Mouse (Mus musculus): ENCODE results near the gene Tmem200b. TPM values are rescaled to one million over a fixed set of nuclear protein-coding genes. Genes with fewer than 3 reads are reported as not detected.
A peak's percentile ranks its signal among the peaks of the same experiment; 100 is the strongest.

The Tmem200b gene
- polyA plus RNA-seq, 1 experiment = 2.3 TPM

- no peak for TF ChIP-seq MAX (IDR thresholded peaks at IDR 0.05)
- TF ChIP-seq MYOD1 (IDR thresholded peaks at IDR 0.05; ENCODE audit: control insufficient read depth, insufficient read length, low read depth) = no peak
- no peak for TF ChIP-seq FOSL1 (IDR thresholded peaks at IDR 0.05; ENCODE audit: insufficient read depth, low read length, poor library complexity, severe bottlenecking)
- no peak for TF ChIP-seq USF1 (IDR thresholded peaks at IDR 0.05; ENCODE audit: low read depth)
- no peak for TF ChIP-seq MYOG (IDR thresholded peaks at IDR 0.05; ENCODE audit: control insufficient read depth, extremely low read depth, insufficient read length)
- no peak for TF ChIP-seq CTCF (IDR thresholded peaks at IDR 0.05; ENCODE audit: control insufficient read depth, insufficient read depth, insufficient read length)
- no peak for TF ChIP-seq CEBPB (IDR thresholded peaks at IDR 0.05; ENCODE audit: low read depth)
- H3K27me3 ChIP-seq (ENCODE audit: control insufficient read depth, insufficient read depth, insufficient read length) = no peaks in the 10 kb centered on the region
Measured at GRCm38 (mm10) chr4:131917010-131917555, 4.5 kb upstream of the Tmem200b start.

GRCm38 (mm10) chr4:131918026-131918533 is 3.5 kb upstream of the Tmem200b start:
- Histone ChIP-seq H3K79me3 (ENCODE audit: low read depth) (no peaks in the 10 kb centered on the region), H3K79me2 (ENCODE audit: control insufficient read depth, insufficient read depth) (no peaks in the 10 kb centered on the region), H3K27me3 (ENCODE audit: control insufficient read depth, insufficient read depth, insufficient read length) (no peaks in the 10 kb centered on the region), H3K4me3 (ENCODE audit: insufficient read depth, poor library complexity, severe bottlenecking) (no peak overlapping the region), H3ac (ENCODE audit: control insufficient read depth, insufficient read length, low read depth) (no peak overlapping the region), H3K36me3 (ENCODE audit: control insufficient read depth, insufficient read depth) (no peaks in the 10 kb centered on the region)
- TF ChIP-seq USF1 (IDR thresholded peaks at IDR 0.05; ENCODE audit: low read depth) = no peak
- TF ChIP-seq MYOG (IDR thresholded peaks at IDR 0.05; ENCODE audit: control insufficient read depth, extremely low read depth, insufficient read length) = no peak
- TF ChIP-seq MAX (IDR thresholded peaks at IDR 0.05) = no peak
- TF ChIP-seq CTCF (IDR thresholded peaks at IDR 0.05; ENCODE audit: control insufficient read depth, insufficient read depth, insufficient read length) = no peak
- TF ChIP-seq FOSL1 (IDR thresholded peaks at IDR 0.05; ENCODE audit: insufficient read depth, low read length, poor library complexity, severe bottlenecking) = no peak
- no peak for TF ChIP-seq MYOD1 (IDR thresholded peaks at IDR 0.05; ENCODE audit: control insufficient read depth, insufficient read length, low read depth)
- TF ChIP-seq CEBPB (IDR thresholded peaks at IDR 0.05; ENCODE audit: low read depth) = no peak

More at GRCm38 (mm10) chr4:131917010-131917555, 4.5 kb upstream of the Tmem200b start:
- Histone ChIP-seq H3K36me3 (ENCODE audit: control insufficient read depth, insufficient read depth) (no peaks in the 10 kb centered on the region), H3ac (ENCODE audit: control insufficient read depth, insufficient read length, low read depth) (no peak overlapping the region), H3K79me3 (ENCODE audit: low read depth) (no peaks in the 10 kb centered on the region), H3K4me3 (ENCODE audit: insufficient read depth, poor library complexity, severe bottlenecking) (no peak overlapping the region), H3K79me2 (ENCODE audit: control insufficient read depth, insufficient read depth) (no peaks in the 10 kb centered on the region)

GRCm38 (mm10) chr4:131918711-131919500 is 2.7 kb upstream of the Tmem200b start:
- H3K79me2 ChIP-seq (ENCODE audit: control insufficient read depth, insufficient read depth) = no peaks in the 10 kb centered on the region
- H3ac ChIP-seq (ENCODE audit: control insufficient read depth, insufficient read length, low read depth) = no peak overlapping the region
- H3K36me3 ChIP-seq (ENCODE audit: control insufficient read depth, insufficient read depth) = no peaks in the 10 kb centered on the region
- H3K4me3 ChIP-seq (ENCODE audit: insufficient read depth, poor library complexity, severe bottlenecking) = no peak overlapping the region
- no peaks in the 10 kb centered on the region for H3K27me3 ChIP-seq (ENCODE audit: control insufficient read depth, insufficient read depth, insufficient read length)
- no peaks in the 10 kb centered on the region for H3K79me3 ChIP-seq (ENCODE audit: low read depth)
- TF ChIP-seq CEBPB (IDR thresholded peaks at IDR 0.05; ENCODE audit: low read depth) = no peak

- H3K4me3 ChIP-seq (ENCODE audit: insufficient read depth, poor library complexity, severe bottlenecking) = no peak overlapping the region
Measured at GRCm38 (mm10) chr4:131919506-131920140, 1.9 kb upstream of the Tmem200b start.

GRCm38 (mm10) chr4:131920141-131920594 is 1.4 kb upstream of the Tmem200b start:
- Histone ChIP-seq H3K79me2 (ENCODE audit: control insufficient read depth, insufficient read depth) (no peaks in the 10 kb centered on the region), H3K27me3 (ENCODE audit: control insufficient read depth, insufficient read depth, insufficient read length) (no peaks in the 10 kb centered on the region), H3K36me3 (ENCODE audit: control insufficient read depth, insufficient read depth) (no peaks in the 10 kb centered on the region), H3ac (ENCODE audit: control insufficient read depth, insufficient read length, low read depth) (peak overlapping the region; percentile 63), H3K79me3 (ENCODE audit: low read depth) (no peaks in the 10 kb centered on the region), H3K4me3 (ENCODE audit: insufficient read depth, poor library complexity, severe bottlenecking) (no peak overlapping the region)
- TF ChIP-seq CEBPB (IDR thresholded peaks at IDR 0.05; ENCODE audit: low read depth) (no peak), MAX (IDR thresholded peaks at IDR 0.05) (no peak), MYOG (IDR thresholded peaks at IDR 0.05; ENCODE audit: control insufficient read depth, extremely low read depth, insufficient read length) (no peak), CTCF (IDR thresholded peaks at IDR 0.05; ENCODE audit: control insufficient read depth, insufficient read depth, insufficient read length) (no peak), FOSL1 (IDR thresholded peaks at IDR 0.05; ENCODE audit: insufficient read depth, low read length, poor library complexity, severe bottlenecking) (no peak), USF1 (IDR thresholded peaks at IDR 0.05; ENCODE audit: low read depth) (no peak), MYOD1 (IDR thresholded peaks at IDR 0.05; ENCODE audit: control insufficient read depth, insufficient read length, low read depth) (no peak)

More at GRCm38 (mm10) chr4:131919506-131920140, 1.9 kb upstream of the Tmem200b start:
- Histone ChIP-seq H3K36me3 (ENCODE audit: control insufficient read depth, insufficient read depth) (no peaks in the 10 kb centered on the region), H3ac (ENCODE audit: control insufficient read depth, insufficient read length, low read depth) (no peak overlapping the region), H3K79me2 (ENCODE audit: control insufficient read depth, insufficient read depth) (no peaks in the 10 kb centered on the region), H3K79me3 (ENCODE audit: low read depth) (no peaks in the 10 kb centered on the region), H3K27me3 (ENCODE audit: control insufficient read depth, insufficient read depth, insufficient read length) (no peaks in the 10 kb centered on the region)
- TF ChIP-seq USF1 (IDR thresholded peaks at IDR 0.05; ENCODE audit: low read depth) (no peak), FOSL1 (IDR thresholded peaks at IDR 0.05; ENCODE audit: insufficient read depth, low read length, poor library complexity, severe bottlenecking) (no peak), MYOD1 (IDR thresholded peaks at IDR 0.05; ENCODE audit: control insufficient read depth, insufficient read length, low read depth) (no peak), MYOG (IDR thresholded peaks at IDR 0.05; ENCODE audit: control insufficient read depth, extremely low read depth, insufficient read length) (no peak)
